Mouse (Mus musculus): ENCODE measurements around the gene 1110057P08Rik. TPM values are rescaled to one million over a fixed set of nuclear protein-coding genes. Genes with fewer than 3 reads are reported as not detected.
"Not testable (repeated sequence)": the region's sequence is repeated elsewhere in the genome, so short reads cannot be mapped to it uniquely, and the experiment has no call there.

The 1110057P08Rik gene
- not detected in 2 replicates for polyA plus RNA-seq (2014; fragmentation: Nextera tagmentation; extraction: Ambion mirVana)

DNA sequence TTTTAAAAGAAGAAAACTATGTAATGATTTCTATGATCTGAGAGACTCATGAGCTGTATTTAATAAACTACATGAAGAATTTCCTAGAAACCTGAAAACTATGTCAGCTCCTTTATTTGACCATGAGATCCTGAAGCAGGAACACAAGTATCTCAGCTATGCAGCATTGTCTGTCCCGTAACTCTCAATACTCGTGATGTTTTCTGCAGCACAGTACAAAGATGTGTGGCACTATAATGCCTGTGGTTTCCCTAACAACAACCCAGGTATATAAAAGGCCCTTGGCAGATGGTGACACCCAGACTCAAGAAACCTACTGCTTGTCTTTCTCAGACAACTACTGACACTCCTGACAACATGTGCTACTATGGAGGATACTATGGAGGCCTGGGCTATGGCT lies at the start of gene 1110057P08Rik:
1110057P08Rik (plus strand) TSS at position 301 of the 400 bp plus-strand sequence.
- Histone ChIP-seq H3K4me3 (ENCODE audit: control insufficient read depth in 1 of 2, insufficient read depth in 1 of 2, low read depth in 1 of 2, low read length in 2 of 2) (no peak within 1 kb of the TSS), H3K9ac (ENCODE audit: low read length) (no peak within 1 kb of the TSS), H3K4me2 (ENCODE audit: low read length) (no peak within 1 kb of the TSS), H3K27me3 (ENCODE audit: control insufficient read depth, insufficient read depth, low read length) (no peaks in the 10 kb centered on the region), H3K4me1 (ENCODE audit: control insufficient read depth in 2 of 2, insufficient read depth in 2 of 2, low read length in 2 of 2) (no peaks in the 10 kb centered on the region), H3K36me3 (ENCODE audit: control insufficient read depth, insufficient read depth, low read length) (no peaks in the 10 kb centered on the region), H3K27ac (replicated peaks in 1 of 2; ENCODE audit: control insufficient read depth in 1 of 2, insufficient read depth in 1 of 2, low read depth in 2 of 2, low read length in 2 of 2) (no peak within 1 kb of the TSS), H3K9me3 (ENCODE audit: control insufficient read depth, low read length) (no peaks in the 10 kb centered on the region)
- ATAC-seq (ENCODE audit: insufficient number of reproducible peaks, insufficient read depth, low FRiP score, low read depth) = no peak
- WGBS = 55% methylated on average over 2 of the region's 2 CpGs

DNA sequence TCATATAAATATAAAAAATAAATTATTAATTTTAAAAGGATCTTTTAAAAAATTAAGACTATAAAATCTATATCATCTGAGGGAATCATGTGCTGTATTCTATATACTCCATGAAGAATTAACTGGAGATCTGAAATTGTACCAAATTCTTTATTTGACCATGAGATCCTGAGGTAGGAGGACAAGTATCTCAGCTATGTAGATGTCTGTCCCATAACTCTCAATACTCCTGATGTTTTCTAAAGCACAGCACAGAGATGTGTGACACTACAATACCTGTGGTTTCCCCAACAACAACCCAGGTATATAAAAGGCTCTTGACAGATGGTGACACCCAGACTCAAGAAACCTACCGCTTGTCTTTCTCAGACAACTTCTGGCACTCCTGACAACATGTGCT lies 34.0 kb upstream of the 1110057P08Rik start, which contains the start of gene Gm6358:
Gm6358 (plus strand) TSS at position 301 of the 400 bp plus-strand sequence.
- H3K4me3 ChIP-seq (ENCODE audit: control insufficient read depth in 1 of 2, insufficient read depth in 1 of 2, low read depth in 1 of 2, low read length in 2 of 2) = no peak within 1 kb of the TSS
- H3K27me3 ChIP-seq (ENCODE audit: control insufficient read depth, insufficient read depth, low read length) = no peaks in the 10 kb centered on the region
- no peak for ATAC-seq (ENCODE audit: insufficient number of reproducible peaks, insufficient read depth, low FRiP score, low read depth)
- H3K36me3 ChIP-seq (ENCODE audit: control insufficient read depth, insufficient read depth, low read length) = no peaks in the 10 kb centered on the region
- H3K4me1 ChIP-seq (ENCODE audit: control insufficient read depth in 2 of 2, insufficient read depth in 2 of 2, low read length in 2 of 2) = no peaks in the 10 kb centered on the region
- WGBS = 88% methylated on average over 1 of the region's 1 CpGs
- H3K27ac ChIP-seq (replicated peaks in 1 of 2; ENCODE audit: control insufficient read depth in 1 of 2, insufficient read depth in 1 of 2, low read depth in 2 of 2, low read length in 2 of 2) = no peak within 1 kb of the TSS
- no peak within 1 kb of the TSS for H3K4me2 ChIP-seq (ENCODE audit: low read length)
- H3K9me3 ChIP-seq (ENCODE audit: control insufficient read depth, low read length) = 0 out of 2 replicates have a peak, but pooled peaks cover 2% of the 10 kb centered on the region
- H3K9ac ChIP-seq (ENCODE audit: low read length) = no peak within 1 kb of the TSS

DNA sequence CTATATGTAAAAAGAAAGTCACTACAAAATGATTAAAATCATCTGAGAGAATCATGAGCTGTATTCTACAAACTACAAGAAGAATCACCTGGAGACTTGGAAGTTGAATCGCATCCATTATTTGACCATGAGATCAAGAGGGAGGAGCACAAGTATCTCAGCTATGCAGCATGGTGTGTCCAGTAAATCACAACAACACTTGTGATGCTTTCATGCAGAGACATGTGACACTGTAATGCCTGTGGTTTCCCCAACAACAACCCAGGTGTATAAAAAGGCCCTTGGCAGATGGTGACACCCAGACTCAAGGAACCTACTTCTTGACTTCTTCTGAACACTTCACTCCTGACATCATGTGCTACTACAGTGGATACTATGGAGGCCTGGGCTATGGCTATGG lies 23.7 kb upstream of the 1110057P08Rik start, which contains the start of gene Gm10061:
Gm10061 (plus strand) TSS at position 301 of the 400 bp plus-strand sequence.
- 84% methylated on average over 1 of the region's 1 CpGs for WGBS
- no peak within 1 kb of the TSS for H3K4me3 ChIP-seq (ENCODE audit: control insufficient read depth in 1 of 2, insufficient read depth in 1 of 2, low read depth in 1 of 2, low read length in 2 of 2)
- ATAC-seq (ENCODE audit: insufficient number of reproducible peaks, insufficient read depth, low FRiP score, low read depth) = no peak
- H3K4me1 ChIP-seq (ENCODE audit: control insufficient read depth in 2 of 2, insufficient read depth in 2 of 2, low read length in 2 of 2) = no peaks in the 10 kb centered on the region
- H3K27me3 ChIP-seq (ENCODE audit: control insufficient read depth, insufficient read depth, low read length) = no peaks in the 10 kb centered on the region
- peaks cover 3% of the 10 kb centered on the region; the same call in 1 of the 2 replicates for H3K9me3 ChIP-seq (ENCODE audit: control insufficient read depth, low read length)
- H3K4me2 ChIP-seq (ENCODE audit: low read length) = no peak within 1 kb of the TSS
- no peak within 1 kb of the TSS for H3K9ac ChIP-seq (ENCODE audit: low read length)
- H3K27ac ChIP-seq (replicated peaks in 1 of 2; ENCODE audit: control insufficient read depth in 1 of 2, insufficient read depth in 1 of 2, low read depth in 2 of 2, low read length in 2 of 2) = no peak within 1 kb of the TSS
- no peaks in the 10 kb centered on the region for H3K36me3 ChIP-seq (ENCODE audit: control insufficient read depth, insufficient read depth, low read length)

DNA sequence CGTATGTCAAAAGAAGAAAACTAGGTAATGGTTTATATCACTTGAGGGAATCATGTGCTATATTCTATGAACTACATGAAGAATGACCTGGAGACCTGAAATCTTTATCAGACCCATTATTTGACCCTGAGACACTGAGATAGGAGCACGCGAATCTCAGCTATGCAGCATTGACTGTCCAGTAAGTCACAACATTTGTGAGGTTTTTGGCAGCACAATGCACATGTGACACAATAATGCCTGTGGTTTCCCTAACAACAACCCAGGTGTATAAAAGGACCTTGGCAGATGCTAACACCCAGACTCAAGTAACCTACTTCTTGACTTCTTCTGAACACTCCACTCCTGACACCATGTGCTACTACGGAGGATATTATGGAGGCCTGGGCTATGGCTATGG lies 16.9 kb upstream of the 1110057P08Rik start, which contains the start of gene Gm9789:
Gm9789 (plus strand) TSS at position 301 of the 400 bp plus-strand sequence.
- H3K4me3 ChIP-seq (ENCODE audit: control insufficient read depth in 1 of 2, insufficient read depth in 1 of 2, low read depth in 1 of 2, low read length in 2 of 2) = no peak within 1 kb of the TSS
- H3K27ac ChIP-seq (replicated peaks in 1 of 2; ENCODE audit: control insufficient read depth in 1 of 2, insufficient read depth in 1 of 2, low read depth in 2 of 2, low read length in 2 of 2) = no peak within 1 kb of the TSS
- no peak within 1 kb of the TSS for H3K4me2 ChIP-seq (ENCODE audit: low read length)
- WGBS = 77% methylated on average over 4 of the region's 4 CpGs
- H3K9me3 ChIP-seq (ENCODE audit: control insufficient read depth, low read length) = no peaks in the 10 kb centered on the region
- H3K4me1 ChIP-seq (ENCODE audit: control insufficient read depth in 2 of 2, insufficient read depth in 2 of 2, low read length in 2 of 2) = no peaks in the 10 kb centered on the region
- H3K9ac ChIP-seq (ENCODE audit: low read length) = no peak within 1 kb of the TSS
- no peaks in the 10 kb centered on the region for H3K36me3 ChIP-seq (ENCODE audit: control insufficient read depth, insufficient read depth, low read length)
- no peaks in the 10 kb centered on the region for H3K27me3 ChIP-seq (ENCODE audit: control insufficient read depth, insufficient read depth, low read length)
- ATAC-seq (ENCODE audit: insufficient number of reproducible peaks, insufficient read depth, low FRiP score, low read depth) = no peak

DNA sequence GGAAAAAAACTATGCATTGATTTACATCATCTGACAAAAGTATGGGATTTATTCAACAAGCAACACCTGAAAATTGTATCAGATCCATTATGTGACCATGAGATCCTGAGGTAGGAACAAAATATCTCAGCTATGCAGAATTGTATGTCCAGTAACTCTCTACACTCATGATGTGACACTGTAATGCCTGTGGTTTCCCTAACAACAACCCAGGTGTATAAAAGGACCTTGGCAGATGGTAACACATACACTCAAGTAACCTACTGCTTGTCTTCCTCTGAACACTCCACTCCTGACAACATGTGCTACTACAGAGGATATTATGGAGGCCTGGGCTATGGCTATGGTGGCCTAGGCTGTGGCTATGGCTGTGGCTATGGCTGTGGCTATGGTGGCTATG lies 5.3 kb upstream of the 1110057P08Rik start, which contains the start of gene Gm7735:
Gm7735 (plus strand) TSS at position 301 of the 400 bp plus-strand sequence.
- not testable (repeated sequence) for ATAC-seq (ENCODE audit: insufficient number of reproducible peaks, insufficient read depth, low FRiP score, low read depth); H3K4me3 ChIP-seq (ENCODE audit: control insufficient read depth in 1 of 2, insufficient read depth in 1 of 2, low read depth in 1 of 2, low read length in 2 of 2); H3K9ac ChIP-seq (ENCODE audit: low read length); H3K9me3 ChIP-seq (ENCODE audit: control insufficient read depth, low read length); H3K4me1 ChIP-seq (ENCODE audit: control insufficient read depth in 2 of 2, insufficient read depth in 2 of 2, low read length in 2 of 2); H3K27ac ChIP-seq (replicated peaks in 1 of 2; ENCODE audit: control insufficient read depth in 1 of 2, insufficient read depth in 1 of 2, low read depth in 2 of 2, low read length in 2 of 2); H3K36me3 ChIP-seq (ENCODE audit: control insufficient read depth, insufficient read depth, low read length); H3K27me3 ChIP-seq (ENCODE audit: control insufficient read depth, insufficient read depth, low read length); H3K4me2 ChIP-seq (ENCODE audit: low read length)

DNA sequence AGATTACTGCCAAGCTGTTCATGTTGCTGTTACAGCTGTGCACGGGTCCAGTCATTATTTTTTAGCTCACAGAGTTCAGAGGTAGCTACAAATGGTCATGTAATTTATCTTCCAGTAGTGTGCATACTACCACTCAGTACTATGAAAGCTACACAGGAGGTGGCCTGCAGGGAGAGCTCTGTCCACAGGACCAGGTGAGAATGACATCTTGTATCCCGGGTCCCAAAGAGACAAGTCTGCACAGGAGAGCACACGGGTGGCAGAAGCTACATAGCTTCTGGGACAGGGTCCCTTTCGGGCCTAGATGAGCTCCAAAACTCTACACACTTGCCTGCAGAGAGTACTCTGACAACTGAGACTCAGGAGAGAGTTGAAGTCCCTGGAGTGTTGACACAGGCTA lies 14.1 kb downstream of the 1110057P08Rik start:
- Histone ChIP-seq H3K27ac (replicated peaks in 1 of 2; ENCODE audit: control insufficient read depth in 1 of 2, insufficient read depth in 1 of 2, low read depth in 2 of 2, low read length in 2 of 2) (no peak overlapping the region), H3K36me3 (ENCODE audit: control insufficient read depth, insufficient read depth, low read length) (no peaks in the 10 kb centered on the region), H3K27me3 (ENCODE audit: control insufficient read depth, insufficient read depth, low read length) (no peaks in the 10 kb centered on the region), H3K9ac (ENCODE audit: low read length) (no peak overlapping the region), H3K9me3 (ENCODE audit: control insufficient read depth, low read length) (no peaks in the 10 kb centered on the region), H3K4me2 (ENCODE audit: low read length) (no peak overlapping the region), H3K4me3 (ENCODE audit: control insufficient read depth in 1 of 2, insufficient read depth in 1 of 2, low read depth in 1 of 2, low read length in 2 of 2) (no peak overlapping the region), H3K4me1 (ENCODE audit: control insufficient read depth in 2 of 2, insufficient read depth in 2 of 2, low read length in 2 of 2) (no peaks in the 10 kb centered on the region)
- no peak for ATAC-seq (ENCODE audit: insufficient number of reproducible peaks, insufficient read depth, low FRiP score, low read depth)
- 65% methylated on average over 4 of the region's 4 CpGs for WGBS

DNA sequence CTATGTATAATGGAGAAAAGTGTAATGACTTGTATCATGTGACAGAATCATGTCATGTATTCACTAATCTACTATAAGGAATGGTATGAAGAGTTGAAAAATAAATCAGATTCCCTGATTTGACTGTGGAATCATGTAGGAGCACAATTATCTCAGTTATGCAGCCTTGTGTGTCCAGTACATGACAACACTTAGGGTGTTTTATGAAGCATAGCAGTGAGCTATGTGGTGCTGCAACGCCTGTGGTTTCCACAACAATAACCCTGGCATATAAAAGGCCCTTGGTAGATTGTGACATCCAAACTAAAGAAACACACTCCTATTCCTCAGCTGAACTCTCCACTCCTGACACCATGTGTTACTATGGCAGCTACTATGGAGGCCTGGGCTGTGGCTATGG lies 31.0 kb downstream of the 1110057P08Rik start, which contains the start of gene Krtap20-2:
Krtap20-2 (plus strand) TSS at position 301 of the 400 bp plus-strand sequence.
- Histone ChIP-seq H3K9ac (ENCODE audit: low read length) (no peak within 1 kb of the TSS), H3K9me3 (ENCODE audit: control insufficient read depth, low read length) (no peaks in the 10 kb centered on the region), H3K36me3 (ENCODE audit: control insufficient read depth, insufficient read depth, low read length) (no peaks in the 10 kb centered on the region), H3K4me2 (ENCODE audit: low read length) (no peak within 1 kb of the TSS), H3K4me3 (ENCODE audit: control insufficient read depth in 1 of 2, insufficient read depth in 1 of 2, low read depth in 1 of 2, low read length in 2 of 2) (no peak within 1 kb of the TSS), H3K4me1 (ENCODE audit: control insufficient read depth in 2 of 2, insufficient read depth in 2 of 2, low read length in 2 of 2) (no peaks in the 10 kb centered on the region), H3K27me3 (ENCODE audit: control insufficient read depth, insufficient read depth, low read length) (no peaks in the 10 kb centered on the region), H3K27ac (replicated peaks in 1 of 2; ENCODE audit: control insufficient read depth in 1 of 2, insufficient read depth in 1 of 2, low read depth in 2 of 2, low read length in 2 of 2) (no peak within 1 kb of the TSS)
- WGBS = 61% methylated on average over 1 of the region's 1 CpGs
- ATAC-seq (ENCODE audit: insufficient number of reproducible peaks, insufficient read depth, low FRiP score, low read depth) = no peak
